Mouse (Mus musculus): ENCODE data around the gene Nectin3. TPM values are rescaled to one million over a fixed set of nuclear protein-coding genes. Genes with fewer than 3 reads are reported as not detected.

Gene Nectin3
- polyA plus RNA-seq, 1 experiment: 0.55 TPM

DNA sequence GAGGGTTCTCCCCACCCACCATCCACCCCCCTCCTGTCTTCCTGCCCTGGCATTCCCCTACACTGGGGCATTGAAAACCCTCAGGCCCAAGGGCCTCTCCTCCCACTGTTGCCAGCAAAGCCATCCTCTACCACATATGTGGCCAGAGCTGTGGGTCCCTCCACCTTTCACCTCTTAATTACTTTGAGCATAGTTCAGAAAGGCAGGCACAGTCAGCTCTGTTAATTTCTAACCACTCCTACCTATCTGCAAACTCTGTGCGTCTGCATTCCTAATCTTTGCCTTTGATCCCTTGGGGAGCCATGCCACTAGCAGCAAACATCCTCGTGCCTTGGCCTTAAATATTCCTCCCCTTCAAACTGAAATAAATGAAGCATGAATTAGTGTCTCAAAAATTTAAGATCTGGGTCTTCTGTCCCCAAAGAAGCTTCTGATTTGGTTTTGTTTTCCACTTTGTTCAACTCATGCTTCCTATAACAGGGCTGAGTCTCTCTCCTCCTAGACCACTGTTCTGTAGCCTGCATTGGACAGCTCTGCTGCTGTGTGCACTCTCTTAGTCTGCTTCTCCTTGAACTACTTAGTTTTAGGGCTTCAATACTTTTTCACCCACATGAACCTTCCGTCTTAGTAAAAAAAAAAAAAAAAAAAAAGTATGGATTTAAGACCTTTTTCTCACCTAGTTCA, 9.1 kb upstream of the Nectin3 start:
- Histone ChIP-seq H3K27ac (ENCODE audit: insufficient read depth, low read length) (no peak overlapping the region), H3K4me1 (ENCODE audit: control insufficient read depth, insufficient read depth, insufficient read length) (no peaks in the 10 kb centered on the region), H3K27me3 (ENCODE audit: control insufficient read depth, insufficient read depth, low read length) (no peaks in the 10 kb centered on the region), H3K4me3 (ENCODE audit: extremely low read depth, insufficient read depth, insufficient read length) (no peak overlapping the region), H3K36me3 (ENCODE audit: control insufficient read depth, insufficient read depth, low read length) (no peaks in the 10 kb centered on the region)
- TF ChIP-seq CTCF (IDR thresholded peaks at IDR 0.05; ENCODE audit: extremely low read depth, insufficient read depth, insufficient read length, insufficient replicate concordance) (no peak), POLR2A (IDR thresholded peaks at IDR 0.05; ENCODE audit: low read depth, low read length) (no peak)
- WGBS: 87% methylated on average over 3 of the region's 3 CpGs
- DNase-seq (ENCODE audit: low read depth in 1 of 2, low spot score in 2 of 2): no peak

DNA sequence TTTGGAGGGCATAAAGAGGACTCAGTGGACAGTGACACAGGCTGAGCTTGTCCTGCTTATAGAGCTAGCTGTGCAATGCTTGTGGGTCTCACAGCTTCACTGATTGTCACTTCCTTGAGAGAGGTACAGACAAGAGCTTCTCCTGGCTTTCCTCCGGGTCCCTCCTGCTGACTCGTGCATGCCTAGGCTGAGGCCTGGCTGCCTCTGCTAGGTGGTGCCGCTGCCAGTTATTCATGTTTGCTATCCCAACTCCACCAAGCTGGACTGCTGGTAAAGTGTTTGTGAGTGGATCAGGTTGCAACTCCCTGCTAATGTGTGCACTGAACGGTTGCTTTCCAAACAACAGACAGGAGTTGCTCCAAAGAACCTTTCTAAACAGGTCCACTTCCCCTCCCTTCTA, 5.7 kb upstream of the Nectin3 start:
- 90% methylated on average over 4 of the region's 4 CpGs for WGBS
- no peak overlapping the region for H3K4me3 ChIP-seq (ENCODE audit: extremely low read depth, insufficient read depth, insufficient read length)
- H3K27ac ChIP-seq (ENCODE audit: insufficient read depth, low read length): no peak overlapping the region
- no peak for DNase-seq (ENCODE audit: low read depth in 1 of 2, low spot score in 2 of 2)
- no peaks in the 10 kb centered on the region for H3K4me1 ChIP-seq (ENCODE audit: control insufficient read depth, insufficient read depth, insufficient read length)
- H3K27me3 ChIP-seq (ENCODE audit: control insufficient read depth, insufficient read depth, low read length): no peaks in the 10 kb centered on the region
- H3K36me3 ChIP-seq (ENCODE audit: control insufficient read depth, insufficient read depth, low read length): no peaks in the 10 kb centered on the region
- TF ChIP-seq POLR2A (IDR thresholded peaks at IDR 0.05; ENCODE audit: low read depth, low read length): no peak
- no peak for TF ChIP-seq CTCF (IDR thresholded peaks at IDR 0.05; ENCODE audit: extremely low read depth, insufficient read depth, insufficient read length, insufficient replicate concordance)

GRCm38 (mm10) chr16:46502311-46502710, 4.0 kb upstream of the Nectin3 start:
- Histone ChIP-seq H3K36me3 (ENCODE audit: control insufficient read depth, insufficient read depth, low read length) (no peaks in the 10 kb centered on the region), H3K27me3 (ENCODE audit: control insufficient read depth, insufficient read depth, low read length) (peaks cover 3% of the 10 kb centered on the region; the same call in 1 of the 2 replicates), H3K27ac (ENCODE audit: insufficient read depth, low read length) (no peak overlapping the region), H3K4me3 (ENCODE audit: extremely low read depth, insufficient read depth, insufficient read length) (no peak overlapping the region), H3K4me1 (ENCODE audit: control insufficient read depth, insufficient read depth, insufficient read length) (no peaks in the 10 kb centered on the region)
- TF ChIP-seq CTCF (IDR thresholded peaks at IDR 0.05; ENCODE audit: extremely low read depth, insufficient read depth, insufficient read length, insufficient replicate concordance): no peak
- TF ChIP-seq POLR2A (IDR thresholded peaks at IDR 0.05; ENCODE audit: low read depth, low read length): no peak
- 75% methylated on average over 2 of the region's 2 CpGs for WGBS
- no peak for DNase-seq (ENCODE audit: low read depth in 1 of 2, low spot score in 2 of 2)

DNA sequence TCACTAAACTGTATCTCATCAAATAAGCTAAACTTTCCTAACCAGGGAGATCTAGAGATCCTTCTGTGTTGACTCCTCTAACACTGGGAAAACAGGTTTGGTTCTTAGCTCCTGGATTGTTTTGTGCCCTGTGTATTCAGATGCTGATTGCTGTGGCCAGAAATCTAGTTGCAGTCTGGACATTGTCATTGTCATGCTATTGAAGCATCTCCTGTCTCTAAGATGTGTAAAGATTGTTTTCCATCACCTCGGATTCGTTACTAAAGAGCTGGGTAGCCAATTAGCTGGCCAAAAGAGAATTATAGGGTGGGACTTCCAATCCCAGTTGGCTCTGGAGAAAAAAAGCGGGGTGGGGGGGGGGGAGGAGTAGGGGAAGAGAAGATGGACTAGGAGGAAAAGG, 2.4 kb upstream of the Nectin3 start:
- Histone ChIP-seq H3K36me3 (ENCODE audit: control insufficient read depth, insufficient read depth, low read length) (no peaks in the 10 kb centered on the region), H3K4me3 (ENCODE audit: extremely low read depth, insufficient read depth, insufficient read length) (no peak overlapping the region), H3K27me3 (ENCODE audit: control insufficient read depth, insufficient read depth, low read length) (peaks cover 16% of the 10 kb centered on the region), H3K27ac (ENCODE audit: insufficient read depth, low read length) (no peak overlapping the region), H3K4me1 (ENCODE audit: control insufficient read depth, insufficient read depth, insufficient read length) (peaks cover 5% of the 10 kb centered on the region)
- WGBS: 87% methylated on average over 3 of the region's 3 CpGs
- TF ChIP-seq CTCF (IDR thresholded peaks at IDR 0.05; ENCODE audit: extremely low read depth, insufficient read depth, insufficient read length, insufficient replicate concordance) (no peak), POLR2A (IDR thresholded peaks at IDR 0.05; ENCODE audit: low read depth, low read length) (no peak)
- no peak for DNase-seq (ENCODE audit: low read depth in 1 of 2, low spot score in 2 of 2)

DNA sequence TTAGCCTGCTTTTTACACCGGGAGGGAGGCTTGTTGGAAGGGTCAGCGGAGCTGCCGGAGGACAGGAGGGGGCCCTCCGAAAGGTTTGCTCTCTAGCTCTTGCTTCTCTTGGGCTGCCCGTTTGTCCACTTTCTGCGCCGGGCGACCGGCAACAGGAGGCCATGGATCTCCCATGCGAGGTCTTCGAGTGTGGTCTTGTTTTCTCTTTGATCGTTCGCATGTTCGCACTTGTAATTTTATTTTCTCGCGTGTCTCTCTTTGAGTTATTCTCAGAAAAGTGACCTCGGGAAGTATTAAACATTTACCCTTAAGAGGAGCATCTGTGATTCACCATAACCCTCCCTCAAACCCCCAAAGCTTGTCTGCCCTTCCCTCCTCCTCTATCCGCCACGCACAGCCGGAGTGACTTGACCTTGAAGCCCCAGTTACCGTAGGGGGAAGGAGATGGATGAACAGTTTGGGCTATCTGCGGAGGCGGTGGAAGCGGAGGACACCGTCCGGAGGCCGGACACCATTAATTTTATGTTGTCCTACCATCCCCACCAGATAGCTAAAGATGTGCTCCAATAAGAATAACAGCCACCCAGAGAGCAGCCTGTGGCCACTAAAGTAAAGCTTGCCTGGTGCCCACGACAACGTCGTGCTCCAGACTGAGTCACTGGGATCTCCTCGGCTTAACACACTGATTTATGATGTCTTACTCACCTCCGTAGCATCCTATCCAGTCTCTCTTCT, 472 bp downstream of the Nectin3 start:
- peaks cover 5% of the 10 kb centered on the region for H3K4me1 ChIP-seq (ENCODE audit: control insufficient read depth, insufficient read depth, insufficient read length)
- no peaks in the 10 kb centered on the region for H3K36me3 ChIP-seq (ENCODE audit: control insufficient read depth, insufficient read depth, low read length)
- TF ChIP-seq POLR2A (IDR thresholded peaks at IDR 0.05; ENCODE audit: low read depth, low read length): no peak
- TF ChIP-seq CTCF (IDR thresholded peaks at IDR 0.05; ENCODE audit: extremely low read depth, insufficient read depth, insufficient read length, insufficient replicate concordance): no peak
- H3K27me3 ChIP-seq (ENCODE audit: control insufficient read depth, insufficient read depth, low read length): peaks cover 16% of the 10 kb centered on the region
- 5% methylated on average over 32 of the region's 32 CpGs for WGBS
- H3K27ac ChIP-seq (ENCODE audit: insufficient read depth, low read length): no peak overlapping the region
- DNase-seq (ENCODE audit: low read depth in 1 of 2, low spot score in 2 of 2): no peak
- H3K4me3 ChIP-seq (ENCODE audit: extremely low read depth, insufficient read depth, insufficient read length): peak overlapping the region; percentile 57

DNA sequence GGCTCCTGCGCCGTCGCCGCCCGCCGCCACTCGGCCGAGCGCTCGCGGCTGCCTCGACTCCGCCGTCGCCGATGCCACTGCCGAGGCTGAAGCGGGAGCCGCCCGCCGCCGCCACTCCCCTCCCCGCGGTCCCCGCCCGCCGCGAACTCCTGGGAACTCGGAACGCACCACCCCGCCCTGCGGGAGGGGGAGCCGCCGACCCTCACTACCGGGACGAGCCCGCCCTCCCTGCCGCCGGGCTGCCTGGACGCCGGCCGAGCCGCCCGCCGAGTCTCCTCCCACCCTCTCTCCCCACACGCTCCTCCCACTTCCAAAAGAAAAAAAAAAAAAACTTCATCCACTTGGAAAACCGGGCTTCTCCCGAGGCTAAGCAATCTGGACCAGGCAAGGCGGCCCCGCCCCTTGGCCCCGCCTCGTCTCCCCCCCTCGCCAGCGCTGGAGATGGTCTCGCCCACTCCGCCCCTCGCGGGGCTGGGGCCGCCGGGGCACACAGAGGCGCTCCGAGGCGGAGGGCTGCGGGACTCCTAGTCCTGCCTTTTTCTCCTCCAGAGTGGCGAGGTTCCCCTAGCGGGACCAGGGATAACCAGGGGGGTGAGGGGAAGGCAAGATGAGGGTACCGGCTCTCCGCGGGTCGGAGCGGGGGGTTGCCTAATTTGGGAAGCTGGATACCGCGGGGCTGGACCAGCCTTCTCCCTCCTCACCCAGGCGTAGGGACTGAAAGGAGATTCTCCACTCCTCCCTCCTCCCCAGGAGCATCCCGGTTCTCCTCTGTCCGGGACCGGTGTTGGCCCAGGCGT, 1.2 kb downstream of the Nectin3 start:
- 1% methylated on average over 54 of the region's 78 CpGs for WGBS
- Histone ChIP-seq H3K36me3 (ENCODE audit: control insufficient read depth, insufficient read depth, low read length) (no peaks in the 10 kb centered on the region), H3K4me3 (ENCODE audit: extremely low read depth, insufficient read depth, insufficient read length) (peak overlapping the region; percentile 57), H3K4me1 (ENCODE audit: control insufficient read depth, insufficient read depth, insufficient read length) (peaks cover 5% of the 10 kb centered on the region), H3K27me3 (ENCODE audit: control insufficient read depth, insufficient read depth, low read length) (peaks cover 16% of the 10 kb centered on the region), H3K27ac (ENCODE audit: insufficient read depth, low read length) (no peak overlapping the region)
- TF ChIP-seq POLR2A (IDR thresholded peaks at IDR 0.05; ENCODE audit: low read depth, low read length): no peak
- TF ChIP-seq CTCF (IDR thresholded peaks at IDR 0.05; ENCODE audit: extremely low read depth, insufficient read depth, insufficient read length, insufficient replicate concordance): no peak
- DNase-seq (ENCODE audit: low read depth in 1 of 2, low spot score in 2 of 2): peak in 1 of 2 experiments; percentile 38

All from spleen, adult 2 months (tissue).